Mouse (Mus musculus): ENCODE results near the gene B3gnt5. TPM values are rescaled to one million over a fixed set of nuclear protein-coding genes. Genes with fewer than 3 reads are reported as not detected.
A peak's percentile ranks its signal among the peaks of the same experiment; 100 is the strongest.
"Not testable (repeated sequence)": the region's sequence is repeated elsewhere in the genome, so short reads cannot be mapped to it uniquely, and the experiment has no call there.

The B3gnt5 gene
- 25.2 and 32.8 TPM in 2 replicates for polyA plus RNA-seq (2015; fragmentation: Nextera tagmentation; extraction: Ambion mirVana)

DNA sequence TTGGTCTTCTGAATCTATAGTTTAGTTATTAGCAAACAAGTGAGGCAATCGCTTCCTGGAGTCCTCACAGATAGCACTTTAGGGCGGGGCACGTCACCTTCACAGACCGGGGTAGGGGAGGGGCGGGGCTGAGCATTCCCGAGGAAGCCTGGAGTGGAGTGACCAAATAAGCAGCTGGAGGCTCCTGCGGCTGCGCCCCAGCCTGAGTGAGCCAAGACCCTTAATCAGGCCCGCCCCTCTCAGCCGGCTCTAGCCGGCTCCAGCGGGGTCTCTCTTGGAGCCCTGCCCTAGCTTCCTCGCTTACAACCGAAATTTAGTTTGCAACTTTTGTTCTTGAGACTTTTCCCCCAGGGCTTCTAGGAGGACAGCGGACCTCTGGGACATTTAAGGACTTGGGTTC lies at the start of gene B3gnt5:
Gene B3gnt5 (plus strand): TSS at position 135 of the 400 bp plus-strand sequence.
- H3K4me2 ChIP-seq = peak within 1 kb of the TSS; percentile 87
- ATAC-seq (ENCODE audit: low FRiP score) = peak; percentile 93
- peaks cover 1% of the 10 kb centered on the region; the same call in 1 of the 2 replicates for H3K36me3 ChIP-seq
- H3K9me3 ChIP-seq (replicated peaks) = no peaks in the 10 kb centered on the region
- H3K27me3 ChIP-seq (replicated peaks) = no peaks in the 10 kb centered on the region
- H3K4me3 ChIP-seq (replicated peaks) = peak within 1 kb of the TSS; percentile 71
- WGBS = 1% methylated on average over 15 of the region's 15 CpGs
- peak within 1 kb of the TSS; percentile 85 for H3K27ac ChIP-seq (replicated peaks)
- peak within 1 kb of the TSS; percentile 74 for H3K9ac ChIP-seq (replicated peaks)
- H3K4me1 ChIP-seq = peaks cover 11% of the 10 kb centered on the region

DNA sequence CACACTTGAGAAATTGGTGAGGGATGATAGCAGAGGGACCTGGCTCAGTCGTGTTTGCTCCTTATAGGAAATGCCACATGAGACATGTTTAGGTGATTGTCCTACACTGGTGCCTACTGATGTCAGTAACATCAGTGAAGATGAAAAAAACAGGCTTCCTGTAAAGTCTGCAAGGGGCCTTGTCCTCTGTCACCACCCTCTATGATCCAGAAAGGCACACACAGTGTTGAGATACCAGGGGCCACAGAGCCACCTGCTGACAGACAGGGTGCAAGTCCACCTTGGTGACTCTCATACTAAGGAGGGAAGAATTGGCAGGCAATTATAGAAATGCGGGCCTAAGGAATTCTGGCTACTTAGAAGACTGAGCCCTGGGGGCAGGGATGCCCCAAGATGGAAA lies 39.0 kb upstream of the B3gnt5 start:
- no peaks in the 10 kb centered on the region for H3K36me3 ChIP-seq
- H3K9me3 ChIP-seq (replicated peaks) = no peaks in the 10 kb centered on the region
- no peak overlapping the region for H3K27ac ChIP-seq (replicated peaks)
- 56% methylated on average over 2 of the region's 2 CpGs for WGBS
- H3K4me2 ChIP-seq = no peak overlapping the region
- H3K4me1 ChIP-seq = no peaks in the 10 kb centered on the region
- no peak for ATAC-seq (ENCODE audit: low FRiP score)
- H3K4me3 ChIP-seq (replicated peaks) = no peak overlapping the region
- H3K27me3 ChIP-seq (replicated peaks) = no peaks in the 10 kb centered on the region
- H3K9ac ChIP-seq (replicated peaks) = no peak overlapping the region

DNA sequence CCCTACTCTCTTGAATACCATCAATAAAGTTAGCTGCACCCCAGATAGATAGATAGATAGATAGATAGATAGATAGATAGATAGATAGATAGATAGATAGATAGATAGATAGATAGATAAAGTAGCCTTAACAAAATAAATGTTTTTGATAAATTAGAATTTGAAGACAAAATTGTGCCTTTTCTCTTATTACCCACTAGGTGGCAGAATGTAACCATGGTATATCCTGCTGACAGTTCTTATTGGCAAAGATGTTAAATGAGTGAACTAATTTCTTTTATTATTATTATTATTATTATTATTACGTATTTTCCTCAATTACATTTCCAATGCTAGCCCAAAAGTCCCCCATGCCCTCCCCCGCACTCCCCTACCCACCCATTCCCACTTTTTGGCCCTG lies 35.9 kb upstream of the B3gnt5 start:
- not testable (repeated sequence) for H3K4me1 ChIP-seq; H3K9me3 ChIP-seq (replicated peaks); H3K4me3 ChIP-seq (replicated peaks); H3K27ac ChIP-seq (replicated peaks); H3K27me3 ChIP-seq (replicated peaks); H3K9ac ChIP-seq (replicated peaks); H3K36me3 ChIP-seq; ATAC-seq (ENCODE audit: low FRiP score); H3K4me2 ChIP-seq
- WGBS = 42% methylated on average over 2 of the region's 2 CpGs

DNA sequence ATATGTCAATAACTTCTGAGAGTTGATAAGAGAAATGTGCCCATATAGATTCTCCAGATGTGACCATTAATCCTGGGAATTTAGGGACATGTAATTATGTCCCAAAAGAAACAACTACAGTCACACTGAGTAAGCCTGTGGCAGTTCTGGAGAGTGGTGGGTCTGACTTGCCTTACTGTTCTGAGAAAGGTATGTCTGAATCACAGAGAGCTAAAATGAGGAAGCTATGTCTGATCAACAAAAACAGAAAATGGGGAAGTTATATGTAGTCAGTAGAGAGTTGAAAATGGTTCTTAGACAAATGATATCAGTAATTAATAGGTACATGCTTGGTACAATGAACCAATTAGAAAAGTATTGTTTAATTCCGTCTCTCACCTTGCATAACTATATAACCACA lies 27.1 kb upstream of the B3gnt5 start:
- H3K27ac ChIP-seq (replicated peaks) = no peak overlapping the region
- no peaks in the 10 kb centered on the region for H3K27me3 ChIP-seq (replicated peaks)
- H3K36me3 ChIP-seq = no peaks in the 10 kb centered on the region
- no peak overlapping the region for H3K4me3 ChIP-seq (replicated peaks)
- H3K9me3 ChIP-seq (replicated peaks) = no peaks in the 10 kb centered on the region
- 81% methylated on average over 1 of the region's 1 CpGs for WGBS
- no peak overlapping the region for H3K9ac ChIP-seq (replicated peaks)
- no peak for ATAC-seq (ENCODE audit: low FRiP score)
- H3K4me2 ChIP-seq = no peak overlapping the region
- no peaks in the 10 kb centered on the region for H3K4me1 ChIP-seq

DNA sequence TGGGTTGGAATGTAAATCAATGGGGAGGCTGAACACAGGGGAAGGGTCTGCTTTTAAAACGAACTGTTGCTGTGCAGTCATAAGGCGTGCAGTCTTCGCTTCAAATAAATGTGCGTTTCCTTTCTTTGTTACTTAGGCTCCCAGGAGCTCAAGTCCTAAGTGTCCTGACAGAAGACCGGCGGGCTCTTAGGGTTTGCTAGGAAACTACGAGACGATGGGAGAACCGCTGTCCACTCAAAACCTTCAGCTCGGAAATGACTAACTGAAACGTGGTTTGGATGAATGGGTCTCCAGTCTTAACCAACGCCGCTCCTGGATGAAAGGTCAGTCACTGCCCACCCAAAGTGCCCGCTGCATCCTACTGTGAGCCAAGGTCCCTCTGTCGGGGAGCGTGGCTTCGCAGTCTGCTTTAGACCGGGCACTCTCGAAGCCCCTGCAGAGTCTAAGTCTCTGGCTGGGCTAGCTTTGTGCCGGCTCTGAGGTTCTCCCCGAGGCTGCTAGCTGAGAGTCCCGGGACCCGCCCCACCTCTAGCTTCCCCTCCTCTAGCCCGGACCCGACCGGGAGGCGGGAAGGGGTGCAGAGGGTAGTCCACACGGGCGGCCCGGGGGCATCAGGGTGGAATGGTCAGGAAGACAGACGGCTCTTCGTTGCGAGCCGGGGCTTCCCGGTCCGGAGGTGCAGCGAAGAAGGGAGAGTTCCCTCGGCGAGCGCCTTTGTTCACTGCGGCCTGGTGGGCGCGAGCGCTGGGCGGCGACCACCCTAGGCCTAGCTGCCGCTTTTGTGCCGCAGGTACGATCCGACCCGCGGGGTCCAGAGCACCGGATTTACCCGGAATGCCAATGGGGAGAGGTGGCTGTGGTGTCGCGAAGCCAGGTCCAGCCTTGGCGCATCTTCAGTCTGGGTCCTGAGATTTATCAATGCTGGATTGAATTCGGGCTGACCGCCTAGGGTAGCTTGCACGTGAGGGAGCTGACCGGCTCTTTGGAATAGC lies 793 bp downstream of the B3gnt5 start:
- under 1% methylated on average over 57 of the region's 61 CpGs for WGBS
- Histone ChIP-seq H3K9ac (replicated peaks) (peak overlapping the region; percentile 74), H3K4me2 (peak overlapping the region; percentile 87), H3K4me1 (peaks cover 11% of the 10 kb centered on the region), H3K36me3 (peaks cover 8% of the 10 kb centered on the region), H3K27ac (replicated peaks) (peak overlapping the region; percentile 85), H3K9me3 (replicated peaks) (no peaks in the 10 kb centered on the region), H3K4me3 (replicated peaks) (peak overlapping the region; percentile 71), H3K27me3 (replicated peaks) (no peaks in the 10 kb centered on the region)
- peak; percentile 85 for ATAC-seq (ENCODE audit: low FRiP score)

DNA sequence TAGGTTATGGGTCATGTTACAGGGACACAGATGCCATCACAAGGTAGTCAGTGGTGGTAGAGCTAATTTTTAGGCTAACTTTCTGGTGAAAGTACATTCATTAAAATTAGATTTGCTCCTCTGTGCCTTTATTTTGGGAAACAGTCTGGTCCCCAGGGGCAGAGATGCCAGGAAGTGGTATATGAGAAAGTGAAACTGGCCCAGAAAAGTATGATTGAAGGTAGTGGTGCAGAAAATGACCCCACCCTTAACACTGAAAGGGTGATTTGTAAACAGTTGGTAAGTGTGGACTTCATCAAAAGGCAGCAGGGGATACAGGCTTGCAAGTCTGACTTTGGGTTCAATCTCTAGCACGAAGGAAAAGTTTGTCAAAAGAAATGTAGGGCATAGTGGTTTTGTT lies 1.7 kb downstream of the B3gnt5 start:
- Histone ChIP-seq H3K4me1 (peaks cover 11% of the 10 kb centered on the region), H3K9me3 (replicated peaks) (no peaks in the 10 kb centered on the region), H3K36me3 (peaks cover 17% of the 10 kb centered on the region), H3K27ac (replicated peaks) (no peak overlapping the region), H3K4me3 (replicated peaks) (peak overlapping the region; percentile 71), H3K4me2 (peak overlapping the region; percentile 87), H3K9ac (replicated peaks) (peak overlapping the region; percentile 74), H3K27me3 (replicated peaks) (no peaks in the 10 kb centered on the region)
- ATAC-seq (ENCODE audit: low FRiP score) = no peak
- WGBS = 20% methylated on average over 1 of the region's 1 CpGs

DNA sequence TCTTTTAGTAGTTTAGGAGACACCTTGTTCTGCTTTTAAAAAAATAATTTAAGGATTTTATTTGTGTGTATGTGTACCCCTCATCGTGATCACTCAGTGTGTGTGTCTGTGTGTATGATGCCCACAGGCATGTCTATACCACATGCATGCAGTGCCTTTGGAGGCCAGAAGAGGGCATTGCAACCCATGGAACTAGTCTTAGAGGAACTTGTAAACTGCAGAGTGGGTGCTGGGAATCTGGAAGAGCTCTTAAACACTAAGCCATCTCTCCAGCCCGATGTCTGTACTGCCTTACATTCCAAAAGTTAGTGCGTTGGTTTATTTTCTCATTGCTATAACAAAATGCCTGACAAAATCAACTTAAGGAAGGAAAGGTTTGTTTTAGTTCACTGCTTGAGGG lies 6.1 kb downstream of the B3gnt5 start:
- no peak overlapping the region for H3K4me3 ChIP-seq (replicated peaks)
- no peak overlapping the region for H3K4me2 ChIP-seq
- ATAC-seq (ENCODE audit: low FRiP score) = no peak
- peaks cover 8% of the 10 kb centered on the region for H3K4me1 ChIP-seq
- no peaks in the 10 kb centered on the region; the same call in 1 of the 2 replicates for H3K9me3 ChIP-seq (replicated peaks)
- 100% methylated on average over 3 of the region's 3 CpGs for WGBS
- H3K27me3 ChIP-seq (replicated peaks) = no peaks in the 10 kb centered on the region
- no peak overlapping the region for H3K27ac ChIP-seq (replicated peaks)
- peaks cover 47% of the 10 kb centered on the region for H3K36me3 ChIP-seq
- no peak overlapping the region for H3K9ac ChIP-seq (replicated peaks)

DNA sequence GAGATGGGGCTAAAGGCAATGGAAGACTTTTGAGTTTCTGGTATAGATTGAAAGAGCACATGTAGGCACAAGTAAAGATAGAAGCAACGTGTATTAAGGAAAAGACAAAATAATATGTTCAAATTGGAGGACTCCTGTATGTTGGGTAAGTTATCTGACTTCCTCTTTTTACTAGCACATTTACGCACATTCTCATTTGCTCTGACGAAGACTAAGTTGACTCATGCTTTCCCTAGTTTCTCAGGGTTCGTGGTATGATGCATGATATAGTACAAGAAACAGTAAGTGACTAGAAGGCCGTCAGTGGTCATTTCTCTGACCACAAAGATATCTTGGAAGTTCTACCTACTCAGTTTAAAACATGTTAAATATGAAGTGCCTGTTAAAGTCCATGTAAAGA lies 8.0 kb downstream of the B3gnt5 start:
- H3K9ac ChIP-seq (replicated peaks) = no peak overlapping the region
- WGBS = 94% methylated on average over 5 of the region's 5 CpGs
- no peaks in the 10 kb centered on the region; the same call in 1 of the 2 replicates for H3K9me3 ChIP-seq (replicated peaks)
- no peak overlapping the region for H3K4me2 ChIP-seq
- no peak overlapping the region for H3K27ac ChIP-seq (replicated peaks)
- H3K36me3 ChIP-seq = peaks cover 54% of the 10 kb centered on the region
- ATAC-seq (ENCODE audit: low FRiP score) = no peak
- H3K4me1 ChIP-seq = no peaks in the 10 kb centered on the region
- no peak overlapping the region for H3K4me3 ChIP-seq (replicated peaks)
- no peaks in the 10 kb centered on the region for H3K27me3 ChIP-seq (replicated peaks)

DNA sequence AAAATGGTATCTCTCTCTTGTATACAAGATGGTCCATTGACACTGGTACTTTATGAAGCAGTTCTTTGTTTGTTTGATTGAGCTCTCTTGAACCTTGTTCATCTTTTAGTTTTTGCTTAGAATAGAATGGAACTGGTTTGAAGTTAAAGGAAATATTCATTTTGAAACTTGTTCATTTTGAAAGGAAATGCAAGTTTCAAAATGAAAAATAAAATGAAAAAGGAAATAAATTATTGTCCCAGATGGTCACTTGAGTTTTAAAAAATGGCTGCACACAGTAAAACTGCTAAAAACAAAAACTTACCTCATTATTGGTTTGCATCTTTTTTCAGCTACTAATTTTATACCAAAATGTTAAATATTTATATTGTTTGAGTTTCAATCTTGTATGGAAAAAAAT lies 12.0 kb downstream of the B3gnt5 start:
- no peak for ATAC-seq (ENCODE audit: low FRiP score)
- Histone ChIP-seq H3K36me3 (peaks cover 40% of the 10 kb centered on the region), H3K4me1 (no peaks in the 10 kb centered on the region)

DNA sequence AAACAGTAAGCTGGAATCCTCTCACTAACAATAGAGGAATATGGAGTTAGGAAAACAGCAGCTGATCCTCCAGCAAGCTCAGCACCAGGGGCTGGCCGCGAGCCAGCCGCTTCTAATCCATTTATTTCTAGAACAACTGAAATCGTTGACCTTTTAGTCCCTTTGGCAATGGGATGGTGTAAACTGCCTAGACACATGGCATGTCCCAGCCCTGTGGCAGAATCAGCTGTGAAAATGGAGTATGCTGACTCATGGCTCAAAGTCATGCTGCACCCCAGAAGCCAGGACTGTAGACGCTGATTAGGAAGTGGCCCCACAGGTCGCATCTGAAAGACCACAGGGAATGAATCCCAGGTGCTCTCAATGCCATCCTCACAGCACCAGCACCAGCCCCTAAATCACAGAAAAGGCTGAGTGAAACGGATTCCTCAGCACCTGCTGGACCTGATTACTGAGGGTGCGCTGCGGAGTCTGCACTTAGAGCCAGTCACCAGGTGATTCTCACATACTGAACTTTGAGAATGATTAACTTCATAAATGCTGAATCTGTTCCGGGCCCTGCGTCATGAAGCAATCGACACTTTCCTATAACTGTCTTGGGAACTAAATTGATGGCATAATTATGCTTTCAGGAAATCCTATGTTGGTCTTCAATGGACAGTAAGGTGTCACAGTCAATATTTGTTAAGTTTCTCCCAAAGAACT lies 26.5 kb downstream of the B3gnt5 start:
- H3K27me3 ChIP-seq (replicated peaks) = no peaks in the 10 kb centered on the region
- H3K36me3 ChIP-seq = no peaks in the 10 kb centered on the region
- 71% methylated on average over 12 of the region's 12 CpGs for WGBS
- H3K27ac ChIP-seq (replicated peaks) = no peak overlapping the region
- no peaks in the 10 kb centered on the region for H3K4me1 ChIP-seq
- no peak overlapping the region for H3K9ac ChIP-seq (replicated peaks)
- H3K4me3 ChIP-seq (replicated peaks) = no peak overlapping the region
- no peak for ATAC-seq (ENCODE audit: low FRiP score)
- H3K4me2 ChIP-seq = no peak overlapping the region
- H3K9me3 ChIP-seq (replicated peaks) = no peaks in the 10 kb centered on the region

More for the DNA sequence above, 12.0 kb downstream of the B3gnt5 start:
- no peak overlapping the region for H3K4me3 ChIP-seq (replicated peaks)
- no peak overlapping the region for H3K9ac ChIP-seq (replicated peaks)
- H3K27me3 ChIP-seq (replicated peaks) = no peaks in the 10 kb centered on the region
- no peak overlapping the region for H3K4me2 ChIP-seq
- no peaks in the 10 kb centered on the region; the same call in 1 of the 2 replicates for H3K9me3 ChIP-seq (replicated peaks)
- no peak overlapping the region for H3K27ac ChIP-seq (replicated peaks)

DNA sequence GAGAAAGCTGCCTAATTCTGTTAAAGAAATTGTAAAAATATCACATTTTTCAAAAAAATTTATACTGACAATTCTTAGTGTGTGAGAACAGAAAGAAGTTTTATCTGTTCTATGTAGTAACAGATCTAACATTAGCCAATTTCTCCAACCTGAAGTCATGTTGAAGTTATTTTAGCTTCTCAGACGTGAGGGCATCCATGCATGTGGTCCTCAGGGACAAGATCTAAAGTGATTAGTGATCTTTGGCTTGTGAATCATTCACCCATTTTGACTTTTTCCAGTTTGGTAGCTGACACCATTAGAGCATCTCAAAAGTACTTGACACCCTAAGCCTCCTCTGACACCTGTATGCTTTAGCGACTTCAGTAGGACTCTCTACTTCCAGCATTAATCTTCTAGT lies 29.9 kb downstream of the B3gnt5 start:
- no peaks in the 10 kb centered on the region for H3K4me1 ChIP-seq
- no peak overlapping the region for H3K9ac ChIP-seq (replicated peaks)
- WGBS = 85% methylated on average over 2 of the region's 2 CpGs
- no peaks in the 10 kb centered on the region for H3K36me3 ChIP-seq
- no peaks in the 10 kb centered on the region for H3K9me3 ChIP-seq (replicated peaks)
- no peak for ATAC-seq (ENCODE audit: low FRiP score)
- no peak overlapping the region for H3K4me2 ChIP-seq
- no peak overlapping the region for H3K27ac ChIP-seq (replicated peaks)
- H3K4me3 ChIP-seq (replicated peaks) = no peak overlapping the region
- no peaks in the 10 kb centered on the region for H3K27me3 ChIP-seq (replicated peaks)

DNA sequence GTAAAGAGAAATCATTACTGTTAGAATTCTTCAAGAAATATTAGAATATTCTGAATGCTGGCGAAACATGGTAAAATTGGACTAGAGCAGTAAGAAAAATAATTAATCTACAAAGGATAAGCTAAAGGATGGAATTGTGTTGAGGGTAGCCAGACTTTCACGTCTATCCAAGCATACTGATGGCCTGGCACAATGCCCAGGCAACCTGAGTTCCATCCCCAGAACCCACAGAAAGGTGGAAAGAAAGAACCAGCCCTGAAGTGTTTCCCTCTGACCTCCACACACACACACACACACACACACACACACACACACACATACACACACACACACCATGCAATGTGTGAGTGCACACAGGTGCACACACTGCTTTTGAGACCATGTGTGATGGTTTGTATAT lies 58.8 kb downstream of the B3gnt5 start:
- Histone ChIP-seq H3K27ac (replicated peaks) (no peak overlapping the region), H3K4me1 (no peaks in the 10 kb centered on the region), H3K27me3 (replicated peaks) (no peaks in the 10 kb centered on the region), H3K9me3 (replicated peaks) (no peaks in the 10 kb centered on the region), H3K4me3 (replicated peaks) (no peak overlapping the region), H3K9ac (replicated peaks) (no peak overlapping the region), H3K36me3 (no peaks in the 10 kb centered on the region), H3K4me2 (no peak overlapping the region)
- no peak for ATAC-seq (ENCODE audit: low FRiP score)
- 79% methylated on average over 2 of the region's 2 CpGs for WGBS
